Mouse (Mus musculus): ENCODE data around the gene Vmn2r55. TPM values are rescaled to one million over a fixed set of nuclear protein-coding genes. Genes with fewer than 3 reads are reported as not detected.
"Not testable (repeated sequence)": the region's sequence is repeated elsewhere in the genome, so short reads cannot be mapped to it uniquely, and the experiment has no call there.

Vmn2r55 gene
- not detected for total RNA-seq (2021)

DNA sequence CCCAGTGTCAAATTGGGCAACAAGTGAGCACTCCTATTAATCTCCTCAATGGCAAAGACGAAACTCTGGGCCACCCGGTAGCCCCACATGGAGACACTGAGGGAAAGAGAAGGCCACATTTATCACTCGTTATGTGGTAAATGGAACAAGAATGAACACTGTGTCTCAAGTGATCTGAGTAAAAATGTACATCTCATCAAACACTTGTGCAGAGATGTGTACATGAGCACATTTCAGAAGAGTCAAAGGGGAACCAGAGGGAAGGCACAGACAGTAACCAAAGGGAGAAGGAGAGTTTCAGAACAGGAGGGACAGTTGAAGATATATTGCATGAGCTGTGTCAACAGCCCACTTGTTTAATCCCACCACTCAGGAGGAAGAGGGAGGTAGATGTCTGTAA lies at the start of gene Vmn2r55:
Gene Vmn2r55 (minus strand): TSS at position 101 of the 400 bp plus-strand sequence.
- intact Hi-C loops (cut with DNase I); DNase-seq (ENCODE audit: low spot score): not testable (repeated sequence)

DNA sequence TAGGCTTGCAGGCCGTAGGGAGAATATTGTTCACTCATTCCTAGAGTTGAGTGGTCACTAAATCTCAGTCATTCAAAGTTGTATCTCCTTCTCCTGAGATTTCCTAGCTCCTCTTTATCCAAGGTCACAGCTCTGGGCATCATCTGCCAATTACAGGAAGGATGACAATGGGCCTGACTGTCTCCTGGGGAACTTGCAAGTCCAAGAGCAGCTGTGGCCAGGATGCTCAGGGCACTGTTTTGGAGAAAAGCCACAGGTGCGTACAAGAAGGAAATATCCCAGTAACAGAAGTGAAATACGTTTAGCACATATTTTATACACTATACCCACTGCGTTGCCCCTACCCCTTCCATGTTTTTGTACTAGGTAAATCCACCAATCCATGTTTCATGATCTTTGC lies 44.6 kb downstream of the Vmn2r55 start, which contains the start of gene Vmn2r54:
Gene Vmn2r54 (minus strand): TSS at position 101 of the 400 bp plus-strand sequence.
- DNase-seq (ENCODE audit: low spot score); intact Hi-C loops (cut with DNase I): not testable (repeated sequence)

DNA sequence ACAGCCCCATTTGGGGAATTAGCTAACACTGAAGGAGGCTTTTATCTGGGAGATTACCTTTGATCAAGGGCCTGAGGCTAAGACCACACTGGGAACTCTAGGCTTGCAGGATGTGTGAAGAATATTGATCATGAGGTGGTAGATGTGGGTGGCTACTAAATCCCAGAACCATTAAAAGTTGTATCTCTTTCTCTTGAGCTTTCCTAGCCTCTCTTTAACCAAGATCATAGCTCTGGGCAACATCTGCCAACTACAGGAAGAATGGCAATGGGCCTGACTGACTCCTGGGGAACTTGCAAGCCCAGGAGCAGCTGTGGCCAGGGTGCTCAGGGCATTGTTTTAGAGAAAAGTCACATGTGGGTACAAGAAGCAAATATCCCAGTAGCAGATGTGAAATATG lies 76.1 kb downstream of the Vmn2r55 start, which contains the start of gene Vmn2r53:
Gene Vmn2r53 (minus strand): TSS at position 101 of the 400 bp plus-strand sequence.
- intact Hi-C loops (cut with DNase I), result no loop called here

More for the DNA sequence above, 76.1 kb downstream of the Vmn2r55 start, which contains the start of gene Vmn2r53:
- DNase-seq (ENCODE audit: low spot score), result no peak

Other genes starting within 250 kb of the Vmn2r55 start
- gene Zfp606, start 206.7 kb downstream of the Vmn2r55 start, total RNA-seq (2021), result 10 to 100 TPM in 1 of 2 experiments, 1 to 10 TPM in 1; 9.2 to 10.7 TPM
- gene 2900092C05Rik, start 172.5 kb downstream of the Vmn2r55 start, total RNA-seq (2021), result not detected
- gene Vmn2r53, start 76.2 kb downstream of the Vmn2r55 start, total RNA-seq (2021), result under 1 TPM in 1 of 2 experiments, not detected in 1; under 0.01 TPM
- gene Vmn2r54, start 44.7 kb downstream of the Vmn2r55 start, total RNA-seq (2021), result not detected
- gene Vmn2r56, start 50.0 kb upstream of the Vmn2r55 start, total RNA-seq (2021), result not detected
- under 1 TPM; 0.48 to 0.91 TPM for gene Zscan18, start 118.6 kb upstream of the Vmn2r55 start, total RNA-seq (2021)
- 1 to 10 TPM; 6.6 to 7.1 TPM for gene Zfp329, start 133.9 kb upstream of the Vmn2r55 start, total RNA-seq (2021)
- 10 to 100 TPM; 14.1 to 16.3 TPM for gene Zfp110, start 149.8 kb upstream of the Vmn2r55 start, total RNA-seq (2021)
- gene Zfp128, start 196.2 kb upstream of the Vmn2r55 start, total RNA-seq (2021), result 1 to 10 TPM; 3.2 to 4.0 TPM
- 1 to 10 TPM; 5.2 to 6.2 TPM for gene Zscan22, start 212.8 kb upstream of the Vmn2r55 start, total RNA-seq (2021)
- 100 to 1,000 TPM; 507 to 542 TPM for gene Rps5, start 237.3 kb upstream of the Vmn2r55 start, total RNA-seq (2021)
- gene Rnf225, start 242.4 kb upstream of the Vmn2r55 start, total RNA-seq (2021), result under 1 TPM; 0.21 to 0.22 TPM

All from heart, postnatal 25 days (tissue).